Mouse (Mus musculus) embryo, embryonic 9.5 days (tissue): ENCODE measurements at regions not wholly inside any gene's neighbourhood (a gene's known extent, or its start where the extent isn't known, plus 50 kb on each side); places are given as distances from the start of the nearest gene placed in this dataset.
A peak's percentile ranks its signal among the peaks of the same experiment; 100 is the strongest.

Source experiments
- DNase-seq: peaks from one replicate; pipeline ENCODE4 v3.0.0-alpha.2; 2017; ENCODE audit errors: extremely low spot score

GRCm38 (mm10) chr19:24622776-24623175 is 51.0 kb upstream of the Tmem252 start:
- no peak for DNase-seq

- no peak for DNase-seq
Observed at GRCm38 (mm10) chr19:24622309-24622708, 51.5 kb upstream of the Tmem252 start.

GRCm38 (mm10) chr19:24621610-24622220 is 52.1 kb upstream of the Tmem252 start:
- DNase-seq = peak; percentile 69

- DNase-seq = no peak
Observed at GRCm38 (mm10) chr19:24615762-24616310, 58.0 kb upstream of the Tmem252 start.

- DNase-seq = no peak
Observed at GRCm38 (mm10) chr19:24607884-24608283, 52.2 kb upstream of the Pip5k1b start.

GRCm38 (mm10) chr19:24606390-24606976 is 50.8 kb upstream of the Pip5k1b start:
- peak; percentile 6 for DNase-seq
